Mouse (Mus musculus) neural tube, embryonic 13.5 days (tissue): ENCODE data around the gene Gm21312. TPM values are rescaled to one million over a fixed set of nuclear protein-coding genes. Genes with fewer than 3 reads are reported as not detected.
"Not testable (repeated sequence)": the region's sequence is repeated elsewhere in the genome, so short reads cannot be mapped to it uniquely, and the experiment has no call there.

Experiments
- ATAC-seq: fragments of 200-750 bp; cut with Nextera tagmentation; 2 replicates; pipeline ENCODE4 v1.8.0; 2017; ENCODE audit warnings: low read depth, mild to moderate bottlenecking, moderate TSS enrichment, moderate library complexity
- H3K27ac ChIP-seq: fragments of 300-500 bp; sonication (generic); replicated peaks from 2 replicates; pipeline ENCODE4 v1.5.1; 2015; ENCODE audit warnings: moderate library complexity, mild to moderate bottlenecking, inconsistent platforms
- H3K27me3 ChIP-seq: fragments of 300-500 bp; sonication (generic); 2 replicates; pipeline ENCODE4 v1.6.1; 2015; ENCODE audit warnings: mild to moderate bottlenecking, inconsistent platforms
- H3K36me3 ChIP-seq: fragments of 300-500 bp; sonication (generic); 2 replicates; pipeline ENCODE4 v1.6.1; 2015; ENCODE audit warnings: mild to moderate bottlenecking, inconsistent platforms
- H3K4me1 ChIP-seq: fragments of 300-500 bp; sonication (generic); replicated peaks from 2 replicates; pipeline ENCODE4 v1.6.1; 2015; ENCODE audit warnings: inconsistent platforms
- H3K4me2 ChIP-seq: fragments of 300-500 bp; sonication (generic); 2 replicates; pipeline ENCODE4 v1.6.1; 2015; ENCODE audit warnings: inconsistent platforms, mild to moderate bottlenecking, moderate library complexity
- H3K4me3 ChIP-seq: fragments of 300-500 bp; sonication (generic); 2 replicates; pipeline ENCODE4 v1.5.1; 2015; ENCODE audit warnings: mild to moderate bottlenecking, inconsistent platforms
- H3K9ac ChIP-seq: fragments of 300-500 bp; sonication (generic); 2 replicates; pipeline ENCODE4 v1.6.1; 2015; ENCODE audit warnings: moderate library complexity, mild to moderate bottlenecking, inconsistent platforms
- H3K9me3 ChIP-seq: fragments of 300-500 bp; sonication (generic); 2 replicates; pipeline ENCODE4 v1.6.1; 2016; ENCODE audit warnings: inconsistent platforms
- WGBS: fragments of 180-500 bp; shearing (Covaris S2); methylation state at CpG from one replicate; pipeline ENCODE4 v1.1.7; 2015; 5-methylcytosine and 5-hydroxymethylcytosine counted together
- polyA plus RNA-seq: library from polyadenylated mRNA; unstranded; fragments of >200 nt; fragmentation: Nextera tagmentation; extraction: Ambion mirVana; gene quantifications from 2 replicates; pipeline ENCODE4 v1.2.1, GENCODE M21; 2015

Gm21312 gene
- polyA plus RNA-seq = not detected in 2 replicates

- ATAC-seq, H3K4me3 ChIP-seq, H3K4me2 ChIP-seq, H3K36me3 ChIP-seq, H3K9ac ChIP-seq, H3K4me1 ChIP-seq, H3K27me3 ChIP-seq, H3K9me3 ChIP-seq, H3K27ac ChIP-seq: not testable (repeated sequence)
- WGBS = no CpG with 5 or more reads among the region's 3 CpGs
Measured at GRCm38 (mm10) chr10:104176724-104177123, at the start of gene Gm21312. TSS of gene Gm21312 (plus strand) at chr10:104177024.

- not testable (repeated sequence) for H3K4me2 ChIP-seq, H3K4me3 ChIP-seq, H3K4me1 ChIP-seq, H3K27me3 ChIP-seq, H3K36me3 ChIP-seq, H3K9me3 ChIP-seq, ATAC-seq, H3K27ac ChIP-seq, H3K9ac ChIP-seq
- WGBS = no CpG with 5 or more reads among the region's 3 CpGs
Measured at GRCm38 (mm10) chr10:104142687-104143086, 34.1 kb upstream of the Gm21312 start, which contains the start of gene Gm21293. TSS of gene Gm21293 (plus strand) at chr10:104142987.

GRCm38 (mm10) chr10:104151197-104151596 is 25.6 kb upstream of the Gm21312 start, which contains the start of gene Gm6763:
TSS of gene Gm6763 (plus strand) at chr10:104151497.
- H3K9ac ChIP-seq, H3K27me3 ChIP-seq, ATAC-seq, H3K9me3 ChIP-seq, H3K4me3 ChIP-seq, H3K27ac ChIP-seq, H3K36me3 ChIP-seq, H3K4me1 ChIP-seq, H3K4me2 ChIP-seq: not testable (repeated sequence)
- WGBS = no CpG with 5 or more reads among the region's 3 CpGs

GRCm38 (mm10) chr10:104159706-104160105 is 17.1 kb upstream of the Gm21312 start, which contains the start of gene Gm8764:
TSS of gene Gm8764 (plus strand) at chr10:104160006.
- not testable (repeated sequence) for H3K27ac ChIP-seq, H3K4me1 ChIP-seq, H3K4me2 ChIP-seq, ATAC-seq, H3K9me3 ChIP-seq, H3K27me3 ChIP-seq, H3K36me3 ChIP-seq, H3K9ac ChIP-seq, H3K4me3 ChIP-seq
- WGBS = no CpG with 5 or more reads among the region's 3 CpGs

GRCm38 (mm10) chr10:104168215-104168614 is 8.6 kb upstream of the Gm21312 start, which contains the start of gene Gm21304:
TSS of gene Gm21304 (plus strand) at chr10:104168515.
- H3K36me3 ChIP-seq, H3K27me3 ChIP-seq, H3K4me2 ChIP-seq, ATAC-seq, H3K9ac ChIP-seq, H3K9me3 ChIP-seq, H3K4me1 ChIP-seq, H3K27ac ChIP-seq, H3K4me3 ChIP-seq: not testable (repeated sequence)
- WGBS = no CpG with 5 or more reads among the region's 3 CpGs

GRCm38 (mm10) chr10:104185233-104185632 is 8.4 kb downstream of the Gm21312 start, which contains the start of gene Gm20765:
TSS of gene Gm20765 (plus strand) at chr10:104185533.
- H3K9ac ChIP-seq, H3K4me1 ChIP-seq, H3K4me2 ChIP-seq, H3K36me3 ChIP-seq, H3K27me3 ChIP-seq, H3K9me3 ChIP-seq, ATAC-seq, H3K27ac ChIP-seq, H3K4me3 ChIP-seq: not testable (repeated sequence)
- no CpG with 5 or more reads among the region's 3 CpGs for WGBS

- H3K4me3 ChIP-seq, H3K9me3 ChIP-seq, ATAC-seq, H3K36me3 ChIP-seq, H3K4me1 ChIP-seq, H3K9ac ChIP-seq, H3K27me3 ChIP-seq, H3K4me2 ChIP-seq, H3K27ac ChIP-seq: not testable (repeated sequence)
- WGBS = no CpG with 5 or more reads among the region's 3 CpGs
Measured at GRCm38 (mm10) chr10:104193742-104194141, 16.9 kb downstream of the Gm21312 start, which contains the start of gene Gm4340. TSS of gene Gm4340 (plus strand) at chr10:104194042.

- Histone ChIP-seq H3K27me3 (no peaks in the 10 kb centered on the region), H3K4me1 (no peaks in the 10 kb centered on the region), H3K4me2 (no peak overlapping the region), H3K4me3 (no peak overlapping the region), H3K9me3 (no peaks in the 10 kb centered on the region), H3K27ac (no peak overlapping the region), H3K9ac (no peak overlapping the region), H3K36me3 (no peaks in the 10 kb centered on the region)
- no peak for ATAC-seq
- 88% methylated on average over 1 of the region's 1 CpGs for WGBS
Measured at GRCm38 (mm10) chr10:104209655-104210054, 32.8 kb downstream of the Gm21312 start.

GRCm38 (mm10) chr10:104210268-104210990 is 33.6 kb downstream of the Gm21312 start:
- Histone ChIP-seq H3K4me1 (no peaks in the 10 kb centered on the region), H3K4me3 (no peak overlapping the region), H3K36me3 (no peaks in the 10 kb centered on the region), H3K9me3 (no peaks in the 10 kb centered on the region), H3K27ac (no peak overlapping the region), H3K27me3 (no peaks in the 10 kb centered on the region), H3K9ac (no peak overlapping the region), H3K4me2 (no peak overlapping the region)
- 75% methylated on average over 3 of the region's 3 CpGs for WGBS
- ATAC-seq = no peak

- Histone ChIP-seq H3K36me3 (no peaks in the 10 kb centered on the region), H3K4me1 (no peaks in the 10 kb centered on the region), H3K27me3 (no peaks in the 10 kb centered on the region), H3K9ac (no peak overlapping the region), H3K4me2 (no peak overlapping the region), H3K4me3 (no peak overlapping the region), H3K27ac (no peak overlapping the region), H3K9me3 (no peaks in the 10 kb centered on the region)
- 92% methylated on average over 5 of the region's 5 CpGs for WGBS
- no peak for ATAC-seq
Measured at GRCm38 (mm10) chr10:104214527-104214926, 37.7 kb downstream of the Gm21312 start.

- no peak overlapping the region for H3K27ac ChIP-seq
- H3K36me3 ChIP-seq = no peaks in the 10 kb centered on the region
- ATAC-seq = no peak
- no peak overlapping the region for H3K4me3 ChIP-seq
- H3K27me3 ChIP-seq = no peaks in the 10 kb centered on the region
- no peak overlapping the region for H3K4me2 ChIP-seq
- H3K9ac ChIP-seq = no peak overlapping the region
- H3K4me1 ChIP-seq = no peaks in the 10 kb centered on the region
- 84% methylated on average over 6 of the region's 6 CpGs for WGBS
- H3K9me3 ChIP-seq = no peaks in the 10 kb centered on the region
Measured at GRCm38 (mm10) chr10:104220303-104221021, 43.6 kb downstream of the Gm21312 start.
